Mouse (Mus musculus): ENCODE results near the gene Resp18. TPM values are rescaled to one million over a fixed set of nuclear protein-coding genes. Genes with fewer than 3 reads are reported as not detected.

Resp18 gene
- polyA plus RNA-seq, 1 experiment from 2014 or later, result 62.4 TPM

Other genes starting within 250 kb of the Resp18 start
- gene Nhej1, start 153.2 kb downstream of the Resp18 start, polyA plus RNA-seq (2014; fragmentation: Nextera tagmentation; extraction: Ambion mirVana), result 7.9 and 8.8 TPM in 2 replicates
- gene Slc23a3, start 144.5 kb downstream of the Resp18 start, polyA plus RNA-seq (2014; fragmentation: Nextera tagmentation; extraction: Ambion mirVana), result not detected in 2 replicates
- gene Cnppd1, start 135.7 kb downstream of the Resp18 start, polyA plus RNA-seq (2014; fragmentation: Nextera tagmentation; extraction: Ambion mirVana), result 40.4 and 53.6 TPM in 2 replicates
- 85.6 and 95.6 TPM in 2 replicates for gene Retreg2, start 135.6 kb downstream of the Resp18 start, polyA plus RNA-seq (2014; fragmentation: Nextera tagmentation; extraction: Ambion mirVana)
- gene Zfand2b, start 109.8 kb downstream of the Resp18 start, polyA plus RNA-seq (2014; fragmentation: Nextera tagmentation; extraction: Ambion mirVana), result 41.2 and 46.8 TPM in 2 replicates
- gene Abcb6, start 98.0 kb downstream of the Resp18 start, polyA plus RNA-seq (2014; fragmentation: Nextera tagmentation; extraction: Ambion mirVana), result 26.2 and 30.4 TPM in 2 replicates
- 16.3 and 16.9 TPM in 2 replicates for gene Ankzf1, start 86.3 kb downstream of the Resp18 start, polyA plus RNA-seq (2014; fragmentation: Nextera tagmentation; extraction: Ambion mirVana)
- 25.5 and 34.1 TPM in 2 replicates for gene Atg9a, start 86.2 kb downstream of the Resp18 start, polyA plus RNA-seq (2014; fragmentation: Nextera tagmentation; extraction: Ambion mirVana)
- 13.0 and 14.3 TPM in 2 replicates for gene Glb1l, start 67.6 kb downstream of the Resp18 start, polyA plus RNA-seq (2014; fragmentation: Nextera tagmentation; extraction: Ambion mirVana)
- gene Stk16, start 67.6 kb downstream of the Resp18 start, polyA plus RNA-seq (2014; fragmentation: Nextera tagmentation; extraction: Ambion mirVana), result 116 and 130 TPM in 2 replicates
- gene Tuba4a, start 58.5 kb downstream of the Resp18 start, polyA plus RNA-seq (2014; fragmentation: Nextera tagmentation; extraction: Ambion mirVana), result 14.3 and 21.3 TPM in 2 replicates
- not detected in 2 replicates for gene A630095N17Rik, start 46.3 kb downstream of the Resp18 start, polyA plus RNA-seq (2014; fragmentation: Nextera tagmentation; extraction: Ambion mirVana)
- 21.5 and 24.3 TPM in 2 replicates for gene Dnajb2, start 42.0 kb downstream of the Resp18 start, polyA plus RNA-seq (2014; fragmentation: Nextera tagmentation; extraction: Ambion mirVana)
- gene Ptprn, start 13.9 kb downstream of the Resp18 start, polyA plus RNA-seq (2014; fragmentation: Nextera tagmentation; extraction: Ambion mirVana), result 5.1 and 8.0 TPM in 2 replicates
- 160 and 178 TPM in 2 replicates for gene Dnpep, start 39.6 kb upstream of the Resp18 start, polyA plus RNA-seq (2014; fragmentation: Nextera tagmentation; extraction: Ambion mirVana)
- gene Des, start 81.9 kb upstream of the Resp18 start, polyA plus RNA-seq (2014; fragmentation: Nextera tagmentation; extraction: Ambion mirVana), result 1.3 and 1.4 TPM in 2 replicates
- gene Speg, start 96.9 kb upstream of the Resp18 start, polyA plus RNA-seq (2014; fragmentation: Nextera tagmentation; extraction: Ambion mirVana), result 8.3 and 8.8 TPM in 2 replicates
- gene Gmppa, start 157.5 kb upstream of the Resp18 start, polyA plus RNA-seq (2014; fragmentation: Nextera tagmentation; extraction: Ambion mirVana), result 72.4 and 76.0 TPM in 2 replicates
- 0.76 and 0.84 TPM in 2 replicates for gene Asic4, start 172.0 kb upstream of the Resp18 start, polyA plus RNA-seq (2014; fragmentation: Nextera tagmentation; extraction: Ambion mirVana)
- gene Chpf, start 200.9 kb upstream of the Resp18 start, polyA plus RNA-seq (2014; fragmentation: Nextera tagmentation; extraction: Ambion mirVana), result 21.6 and 24.2 TPM in 2 replicates
- 41.3 and 50.4 TPM in 2 replicates for gene Tmem198, start 201.1 kb upstream of the Resp18 start, polyA plus RNA-seq (2014; fragmentation: Nextera tagmentation; extraction: Ambion mirVana)
- 17.0 and 17.7 TPM in 2 replicates for gene Obsl1, start 228.0 kb upstream of the Resp18 start, polyA plus RNA-seq (2014; fragmentation: Nextera tagmentation; extraction: Ambion mirVana)
- 4.9 and 6.3 TPM in 2 replicates for gene Inha, start 228.7 kb upstream of the Resp18 start, polyA plus RNA-seq (2014; fragmentation: Nextera tagmentation; extraction: Ambion mirVana)
- gene Stk11ip, start 243.1 kb upstream of the Resp18 start, polyA plus RNA-seq (2014; fragmentation: Nextera tagmentation; extraction: Ambion mirVana), result 8.7 and 10.7 TPM in 2 replicates